In genomic region chr1:43565260-43565659, GRCm38 (mm10) we compare ENCODE assay signal across 28 mouse cellular contexts.
DNase-seq lines count a peak whose midpoint lies in the region; ATAC-seq lines count a peak whose summit lies in the region.
"Had no signal": no experiment of that assay in that cellular context is flagged by ENCODE, and none has a peak within 500 bp of the region (broad histone marks: within the 10 kb centered on the region; RNA-seq: fewer than 3 reads in every experiment).

No protein-coding gene starts in this region.

- H3K4me1 ChIP-seq in intestine, embryonic 14.5 days (replicated peaks; ENCODE audit: control insufficient read depth, insufficient read depth, low read length): no peaks in the 10 kb centered on the region
- H3K4me1 ChIP-seq in intestine, embryonic 15.5 days (replicated peaks): no peaks in the 10 kb centered on the region
- H3K4me1 ChIP-seq in liver, embryonic 13.5 days (replicated peaks): peaks cover 52% of the 10 kb centered on the region
- H3K4me1 ChIP-seq in liver, embryonic 16.5 days (ENCODE audit: control insufficient read depth, low read depth, low read length): peaks cover 19% of the 10 kb centered on the region
- H3K4me1 ChIP-seq in kidney, embryonic 16.5 days (ENCODE audit: insufficient read depth, low read length): no peaks in the 10 kb centered on the region; the same call in 1 of the 2 replicates
- H3K4me1 ChIP-seq: forebrain, embryonic 10.5 days; heart, embryonic 12.5 days had no signal

- no peaks in the 10 kb centered on the region for H3K27me3 ChIP-seq in intestine, embryonic 14.5 days (replicated peaks; ENCODE audit: control insufficient read depth, insufficient read depth, low read length)
- H3K27me3 ChIP-seq in intestine, embryonic 15.5 days (replicated peaks): no peaks in the 10 kb centered on the region
- no peaks in the 10 kb centered on the region for H3K27me3 ChIP-seq in liver, embryonic 13.5 days
- no peaks in the 10 kb centered on the region for H3K27me3 ChIP-seq in liver, embryonic 16.5 days (ENCODE audit: control insufficient read depth, insufficient read depth, low read depth, low read length)
- no peaks in the 10 kb centered on the region for H3K27me3 ChIP-seq in kidney, embryonic 16.5 days (ENCODE audit: insufficient read depth, low read length)
- H3K27me3 ChIP-seq: CH12.LX; embryonic facial prominence, embryonic 13.5 days; heart, embryonic 12.5 days; heart, embryonic 15.5 days; Patski had no signal

- no peak overlapping the region for H3K4me2 ChIP-seq in intestine, embryonic 14.5 days (ENCODE audit: low read length)
- H3K4me2 ChIP-seq in intestine, embryonic 15.5 days (replicated peaks): no peak overlapping the region
- H3K4me2 ChIP-seq in liver, embryonic 13.5 days: 0 out of 2 replicates have a peak overlapping the region, but pooled peaks have one; percentile 13
- H3K4me2 ChIP-seq in liver, embryonic 16.5 days (ENCODE audit: low read depth, low read length): no peak overlapping the region
- no peak overlapping the region for H3K4me2 ChIP-seq in kidney, embryonic 16.5 days (replicated peaks; ENCODE audit: low read depth, low read length)
- H3K4me2 ChIP-seq: embryonic facial prominence, embryonic 13.5 days; heart, embryonic 12.5 days; heart, embryonic 15.5 days; hindbrain, embryonic 14.5 days had no signal

- peaks cover 19% of the 10 kb centered on the region; the same call in 1 of the 2 replicates for H3K36me3 ChIP-seq in intestine, embryonic 14.5 days (ENCODE audit: control insufficient read depth, insufficient read depth, low read length)
- 0 out of 2 replicates have a peak, but pooled peaks cover 6% of the 10 kb centered on the region for H3K36me3 ChIP-seq in intestine, embryonic 15.5 days
- peaks cover 24% of the 10 kb centered on the region; the same call in 1 of the 2 replicates for H3K36me3 ChIP-seq in liver, embryonic 13.5 days
- peaks cover 3% of the 10 kb centered on the region; the same call in 1 of the 2 replicates for H3K36me3 ChIP-seq in liver, embryonic 16.5 days (ENCODE audit: control insufficient read depth, insufficient read depth)
- H3K36me3 ChIP-seq in kidney, embryonic 16.5 days (ENCODE audit: insufficient read depth, low read length): peaks cover 6% of the 10 kb centered on the region; the same call in 1 of the 2 replicates
- H3K36me3 ChIP-seq: heart, embryonic 15.5 days had no signal

- no peak for ATAC-seq in intestine, embryonic 14.5 days (replicated peaks; ENCODE audit: low FRiP score, low TSS enrichment, low read depth)
- no peak for ATAC-seq in intestine, embryonic 15.5 days
- 0 out of 2 replicates have a peak, but pooled peaks have one; percentile 30 for ATAC-seq in erythroblast, adult 5-6 weeks (replicated peaks; ENCODE audit: low FRiP score, poor library complexity, severe bottlenecking)
- ATAC-seq in liver, embryonic 13.5 days (ENCODE audit: low read depth): peak; percentile 78
- peak; percentile 39 for ATAC-seq in liver, embryonic 16.5 days (ENCODE audit: low read depth)
- ATAC-seq in kidney, embryonic 16.5 days (ENCODE audit: low FRiP score, low TSS enrichment): no peak
- ATAC-seq: forebrain, embryonic 14.5 days; hindbrain, postnatal 0 days; Patski had no signal

- no peak overlapping the region for H3K27ac ChIP-seq in intestine, embryonic 14.5 days (ENCODE audit: low read depth)
- H3K27ac ChIP-seq in intestine, embryonic 15.5 days: no peak overlapping the region
- peak overlapping the region; percentile 37 for H3K27ac ChIP-seq in liver, embryonic 13.5 days
- no peak overlapping the region for H3K27ac ChIP-seq in liver, embryonic 16.5 days (ENCODE audit: low read length)
- no peak overlapping the region for H3K27ac ChIP-seq in kidney, embryonic 16.5 days (ENCODE audit: low read length)
- H3K27ac ChIP-seq: embryonic facial prominence, embryonic 13.5 days; forebrain, embryonic 10.5 days; heart, embryonic 15.5 days; hindbrain, embryonic 14.5 days; hindbrain, postnatal 0 days had no signal

- whole genome bisulfite sequencing in intestine, embryonic 14.5 days: 95% methylated on average over 4 of the region's 4 CpGs
- 89% methylated on average over 4 of the region's 4 CpGs for WGBS in intestine, embryonic 15.5 days
- 49% methylated on average over 4 of the region's 4 CpGs for WGBS in liver, embryonic 13.5 days (ENCODE audit: insufficient replicate concordance)
- WGBS in liver, embryonic 16.5 days (ENCODE audit: insufficient replicate concordance): 66% methylated on average over 4 of the region's 4 CpGs
- WGBS in kidney, embryonic 16.5 days: 86% methylated on average over 4 of the region's 4 CpGs

- no peaks in the 10 kb centered on the region for H3K9me3 ChIP-seq in intestine, embryonic 14.5 days (ENCODE audit: control insufficient read depth, low read length)
- H3K9me3 ChIP-seq in intestine, embryonic 15.5 days: no peaks in the 10 kb centered on the region
- no peaks in the 10 kb centered on the region for H3K9me3 ChIP-seq in liver, embryonic 13.5 days (replicated peaks)
- no peaks in the 10 kb centered on the region for H3K9me3 ChIP-seq in liver, embryonic 16.5 days (replicated peaks; ENCODE audit: control insufficient read depth, low read length)
- H3K9me3 ChIP-seq in kidney, embryonic 16.5 days (ENCODE audit: low read length): no peaks in the 10 kb centered on the region
- H3K9me3 ChIP-seq: embryonic facial prominence, embryonic 13.5 days; forebrain, embryonic 10.5 days; G1E; heart, embryonic 12.5 days; heart, embryonic 15.5 days had no signal

- DNase-seq in intestine, embryonic 14.5 days (ENCODE audit: low spot score): peak; percentile 10
- no peak for DNase-seq in liver, embryonic 13.5 days
- no peak for DNase-seq in right cerebral cortex, postnatal 14 days
- DNase-seq: adrenal gland, adult 2 months; adrenal gland, postnatal 14 days; B cell, adult 2 months; cerebellum, adult 11 months; cerebellum, adult 2 months; cerebellum, adult 9-11 months; cerebellum, postnatal 25 days; gastrocnemius, postnatal 25 days; heart, adult 18-20 months; heart, postnatal 10 days; heart, postnatal 4 days had no signal

- H3K9ac ChIP-seq in intestine, embryonic 14.5 days (ENCODE audit: low read length): no peak overlapping the region
- no peak overlapping the region for H3K9ac ChIP-seq in intestine, embryonic 15.5 days
- H3K9ac ChIP-seq in liver, embryonic 13.5 days: 0 out of 2 replicates have a peak overlapping the region, but pooled peaks have one; percentile 17
- no peak overlapping the region for H3K9ac ChIP-seq in liver, embryonic 16.5 days (ENCODE audit: low read depth, low read length)
- H3K9ac ChIP-seq in kidney, embryonic 16.5 days (replicated peaks; ENCODE audit: low read length): no peak overlapping the region
- H3K9ac ChIP-seq: embryonic facial prominence, embryonic 13.5 days; heart, embryonic 12.5 days; heart, embryonic 15.5 days; hindbrain, embryonic 14.5 days had no signal

- no peak overlapping the region for H3K4me3 ChIP-seq in intestine, embryonic 14.5 days (ENCODE audit: low read depth, low read length)
- no peak overlapping the region for H3K4me3 ChIP-seq in intestine, embryonic 15.5 days (replicated peaks)
- H3K4me3 ChIP-seq in liver, embryonic 13.5 days (replicated peaks): no peak overlapping the region
- no peak overlapping the region for H3K4me3 ChIP-seq in liver, embryonic 16.5 days (ENCODE audit: low read depth, low read length)
- H3K4me3 ChIP-seq in kidney, embryonic 16.5 days (ENCODE audit: low read length): no peak overlapping the region
- H3K4me3 ChIP-seq: embryonic facial prominence, embryonic 13.5 days; forebrain, embryonic 10.5 days; heart, embryonic 12.5 days; heart, embryonic 15.5 days had no signal

Comparison
In these comparisons a context has a peak if more than half of its experiments do, and no peak if none do; other contexts are left out.
1. ATAC-seq: peak in erythroblast, adult 5-6 weeks (single experiment), liver, embryonic 13.5 days (single experiment) and liver, embryonic 16.5 days (single experiment); none in intestine, embryonic 14.5 days (single experiment), intestine, embryonic 15.5 days (single experiment) and kidney, embryonic 16.5 days (single experiment).